Mouse (Mus musculus) liver, postnatal 0 days (tissue): ENCODE results near the gene Apobec3. TPM values are rescaled to one million over a fixed set of nuclear protein-coding genes. Genes with fewer than 3 reads are reported as not detected.
A peak's percentile ranks its signal among the peaks of the same experiment; 100 is the strongest.

Experiments used
- ATAC-seq: fragments of 200-750 bp; cut with Nextera tagmentation; 2 replicates; pipeline ENCODE4 v1.8.0; 2017; ENCODE audit warnings: mild to moderate bottlenecking, moderate library complexity
- DNase-seq: peaks from one replicate; pipeline ENCODE4 v3.0.0-alpha.2; 2016
- H3K27ac ChIP-seq: fragments of 300-500 bp; sonication (generic); 2 replicates; pipeline ENCODE4 v1.5.1; 2014; ENCODE audit warnings: antibody characterized with exemption, moderate library complexity, mild to moderate bottlenecking, low read depth
- H3K27me3 ChIP-seq: fragments of 300-500 bp; sonication (generic); 2 replicates; pipeline ENCODE4 v1.6.1; 2014; ENCODE audit warnings: low read length, control low read depth, mixed read lengths; ENCODE audit not compliant: insufficient read depth
- H3K36me3 ChIP-seq: fragments of 300-500 bp; sonication (generic); replicated peaks from 2 replicates; pipeline ENCODE4 v1.6.1; 2014; ENCODE audit warnings: mild to moderate bottlenecking, control low read depth, low read length, moderate library complexity, mixed read lengths; ENCODE audit not compliant: insufficient read depth
- H3K4me1 ChIP-seq: fragments of 300-500 bp; sonication (generic); 2 replicates; pipeline ENCODE4 v1.6.1; 2014; ENCODE audit warnings: antibody characterized with exemption, mild to moderate bottlenecking, control low read depth; ENCODE audit not compliant: insufficient read depth
- H3K4me2 ChIP-seq: fragments of 300-500 bp; sonication (generic); 2 replicates; pipeline ENCODE4 v1.6.1; 2014; ENCODE audit warnings: low read depth, mild to moderate bottlenecking, low read length, moderate library complexity, mixed read lengths
- H3K4me3 ChIP-seq: fragments of 300-500 bp; sonication (generic); 2 replicates; pipeline ENCODE4 v1.5.1; 2014; ENCODE audit warnings: low read depth, low read length
- H3K9ac ChIP-seq: fragments of 300-500 bp; sonication (generic); replicated peaks from 2 replicates; pipeline ENCODE4 v1.6.1; 2014; ENCODE audit warnings: mild to moderate bottlenecking, moderate library complexity
- H3K9me3 ChIP-seq: fragments of 300-500 bp; sonication (generic); 2 replicates; pipeline ENCODE4 v1.6.1; 2016; ENCODE audit warnings: mild to moderate bottlenecking, control low read depth, low read length, mixed read lengths
- CTCF ChIP-seq: sonication (generic); IDR thresholded peaks from 2 replicates; pipeline ENCODE4 v1.5.1; 2016; ENCODE audit warnings: antibody characterized with exemption, low read depth
- EP300 ChIP-seq: IDR thresholded peaks from 2 replicates; pipeline ENCODE4 v1.6.1; 2016; ENCODE audit warnings: antibody characterized with exemption, low read depth, mild to moderate bottlenecking
- WGBS: fragments of 180-500 bp; shearing (Covaris S2); extraction: QIAGEN DNeasy Blood & Tissue Kit; methylation state at CpG from one replicate; pipeline ENCODE4 v1.1.7; 2014; ENCODE audit not compliant: insufficient replicate concordance; 5-methylcytosine and 5-hydroxymethylcytosine counted together
- polyA plus RNA-seq: library from polyadenylated mRNA; unstranded; fragments of >200 nt; fragmentation: Nextera tagmentation; extraction: Ambion mirVana; gene quantifications from 2 replicates; pipeline ENCODE4 v1.2.1, GENCODE M21; 2015

The Apobec3 gene
- polyA plus RNA-seq, 1 experiment from 2014 or later: 38.1 TPM

DNA sequence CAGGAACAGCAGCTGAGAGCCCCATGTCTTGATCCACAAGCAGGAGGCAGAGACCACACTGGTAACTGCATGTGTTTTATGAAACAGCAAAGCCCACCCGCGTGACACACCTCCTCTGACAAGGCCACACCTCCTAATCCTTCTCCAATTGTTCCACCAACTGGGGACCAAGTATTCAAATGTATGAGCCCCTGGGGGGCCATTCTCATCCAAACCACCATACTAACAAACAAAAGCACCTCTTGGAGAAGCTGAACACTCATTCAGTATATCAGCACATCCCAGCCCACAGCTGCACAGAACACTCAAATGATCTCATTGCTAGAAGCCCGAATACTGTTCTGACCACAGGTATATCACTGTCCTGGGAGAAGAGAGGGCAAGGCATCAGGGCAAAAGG, 52.1 kb downstream of the Apobec3 start:
- H3K4me1 ChIP-seq: no peaks in the 10 kb centered on the region
- ATAC-seq (no peak), DNase-seq (no peak)
- no peaks in the 10 kb centered on the region for H3K9me3 ChIP-seq
- no peak overlapping the region for H3K27ac ChIP-seq
- 83% methylated on average over 3 of the region's 3 CpGs for WGBS
- TF ChIP-seq CTCF (no peak), EP300 (no peak)
- 0 out of 2 replicates have a peak, but pooled peaks cover 3% of the 10 kb centered on the region for H3K27me3 ChIP-seq
- no peak overlapping the region for H3K4me2 ChIP-seq
- H3K36me3 ChIP-seq: no peaks in the 10 kb centered on the region
- H3K4me3 ChIP-seq: no peak overlapping the region
- no peak overlapping the region for H3K9ac ChIP-seq

DNA sequence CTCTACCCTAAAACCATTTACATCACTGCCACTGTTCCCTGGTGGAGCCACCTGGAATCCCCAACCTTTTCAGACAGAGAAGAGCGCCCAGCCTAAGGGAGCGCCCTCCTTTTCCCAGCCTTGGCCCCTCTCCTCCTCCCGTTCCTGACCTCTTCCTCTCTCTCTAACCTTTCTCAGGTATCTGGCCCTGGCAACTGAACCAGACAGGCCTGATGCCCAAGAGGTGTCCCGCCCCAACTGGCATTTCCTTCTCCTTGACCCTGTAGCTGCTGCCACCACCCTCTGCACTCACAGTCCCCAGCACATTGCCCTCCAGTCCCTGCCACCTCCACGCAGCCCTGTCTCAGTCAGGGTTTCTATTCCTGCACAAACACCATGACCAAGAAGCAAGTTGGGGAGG, 53.5 kb downstream of the Apobec3 start:
- no peaks in the 10 kb centered on the region for H3K27me3 ChIP-seq
- H3K27ac ChIP-seq: no peak overlapping the region
- H3K4me2 ChIP-seq: no peak overlapping the region
- H3K9me3 ChIP-seq: no peaks in the 10 kb centered on the region
- ATAC-seq: no peak
- H3K4me3 ChIP-seq: no peak overlapping the region
- no peaks in the 10 kb centered on the region for H3K4me1 ChIP-seq
- H3K9ac ChIP-seq: no peak overlapping the region
- H3K36me3 ChIP-seq: no peaks in the 10 kb centered on the region
- whole genome bisulfite sequencing: 71% methylated on average over 5 of the region's 5 CpGs
- DNase-seq: peak; percentile 10
- no peak for TF ChIP-seq CTCF
- TF ChIP-seq EP300: no peak

DNA sequence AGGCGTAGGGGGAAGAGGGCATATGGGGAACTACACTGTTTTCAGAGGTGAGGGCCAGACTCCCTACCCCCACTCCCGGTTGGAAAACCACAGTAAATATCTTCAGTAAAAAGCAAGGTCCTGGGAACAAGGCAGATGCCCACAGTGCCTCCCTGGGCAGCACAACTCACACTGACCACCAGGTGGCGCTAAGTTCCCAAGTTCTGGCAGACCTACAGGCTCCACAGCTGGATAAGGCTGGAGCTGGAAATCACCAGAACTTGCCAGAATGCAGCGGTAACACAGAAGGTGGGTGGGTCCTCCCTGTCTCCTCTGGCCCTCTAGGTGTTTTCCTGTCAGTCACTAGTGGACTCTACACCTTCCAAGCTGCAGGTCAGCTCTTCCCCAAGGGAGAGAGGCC, 54.6 kb downstream of the Apobec3 start:
- ATAC-seq (peak; percentile 85), DNase-seq (peak; percentile 90)
- no peak overlapping the region for H3K4me3 ChIP-seq
- H3K36me3 ChIP-seq: no peaks in the 10 kb centered on the region
- H3K4me2 ChIP-seq: no peak overlapping the region
- no peaks in the 10 kb centered on the region; the same call in 1 of the 2 replicates for H3K27me3 ChIP-seq
- no peaks in the 10 kb centered on the region for H3K9me3 ChIP-seq
- H3K27ac ChIP-seq: no peak overlapping the region
- peaks cover 5% of the 10 kb centered on the region; the same call in 1 of the 2 replicates for H3K4me1 ChIP-seq
- 8% methylated on average over 4 of the region's 4 CpGs for WGBS
- no peak overlapping the region for H3K9ac ChIP-seq
- TF ChIP-seq CTCF (peak; percentile 98), EP300 (no peak)

DNA sequence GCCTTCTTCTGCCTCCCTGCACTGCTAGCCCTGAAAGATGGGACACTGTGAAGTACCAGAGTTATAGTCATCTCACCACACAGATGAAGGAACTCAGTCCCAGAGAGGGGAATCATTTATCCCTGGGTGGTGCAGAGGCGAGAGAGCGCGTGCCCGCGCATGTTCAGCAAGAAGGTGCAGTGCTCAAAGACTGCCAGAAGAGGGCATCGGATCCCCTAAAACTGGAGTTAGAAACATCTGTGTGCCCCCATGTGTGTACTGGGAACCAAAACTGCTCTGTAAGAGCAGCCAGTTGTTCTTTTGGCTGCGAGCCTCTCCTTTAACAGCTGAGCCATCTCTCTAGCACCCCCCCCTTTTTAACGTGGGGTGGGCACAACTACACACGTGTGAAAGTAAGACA, 55.3 kb downstream of the Apobec3 start:
- 75% methylated on average over 9 of the region's 9 CpGs for WGBS
- Histone ChIP-seq H3K9me3 (no peaks in the 10 kb centered on the region), H3K4me2 (no peak overlapping the region), H3K36me3 (no peaks in the 10 kb centered on the region), H3K27ac (no peak overlapping the region), H3K9ac (no peak overlapping the region), H3K4me3 (no peak overlapping the region), H3K4me1 (peaks cover 5% of the 10 kb centered on the region; the same call in 1 of the 2 replicates), H3K27me3 (peaks cover under 1% of the 10 kb centered on the region; the same call in 1 of the 2 replicates)
- TF ChIP-seq CTCF (peak; percentile 61), EP300 (no peak)
- DNase-seq: peak; percentile 45
- ATAC-seq: no peak

DNA sequence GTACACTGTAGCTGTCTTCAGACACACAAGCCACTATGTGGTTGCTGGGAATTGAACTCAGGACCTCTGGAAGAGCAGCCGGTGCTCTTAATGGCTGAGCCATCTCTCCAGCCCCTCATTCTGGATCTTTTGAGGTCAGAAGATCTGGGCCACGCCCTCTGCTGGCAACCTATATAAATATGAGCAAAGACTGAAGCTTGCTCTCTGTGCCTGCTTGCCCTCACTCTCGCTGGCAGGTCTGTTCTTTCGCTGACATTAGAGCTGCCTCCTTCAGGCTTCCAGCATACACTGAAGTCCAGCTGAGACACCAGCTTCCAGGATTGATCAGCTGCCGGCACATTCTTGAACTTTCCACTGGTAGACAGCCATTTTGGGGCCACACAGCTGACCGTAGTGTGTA, 56.2 kb downstream of the Apobec3 start:
- Histone ChIP-seq H3K4me3 (no peak overlapping the region), H3K27me3 (peaks cover 3% of the 10 kb centered on the region; the same call in 1 of the 2 replicates), H3K27ac (no peak overlapping the region), H3K4me1 (peaks cover 5% of the 10 kb centered on the region; the same call in 1 of the 2 replicates), H3K9ac (no peak overlapping the region), H3K36me3 (no peaks in the 10 kb centered on the region), H3K4me2 (no peak overlapping the region), H3K9me3 (no peaks in the 10 kb centered on the region)
- no peak for DNase-seq
- ATAC-seq: no peak
- TF ChIP-seq EP300 (no peak), CTCF (0 out of 2 replicates have a peak, but pooled peaks have one; percentile 19)
- WGBS: 71% methylated on average over 6 of the region's 6 CpGs

DNA sequence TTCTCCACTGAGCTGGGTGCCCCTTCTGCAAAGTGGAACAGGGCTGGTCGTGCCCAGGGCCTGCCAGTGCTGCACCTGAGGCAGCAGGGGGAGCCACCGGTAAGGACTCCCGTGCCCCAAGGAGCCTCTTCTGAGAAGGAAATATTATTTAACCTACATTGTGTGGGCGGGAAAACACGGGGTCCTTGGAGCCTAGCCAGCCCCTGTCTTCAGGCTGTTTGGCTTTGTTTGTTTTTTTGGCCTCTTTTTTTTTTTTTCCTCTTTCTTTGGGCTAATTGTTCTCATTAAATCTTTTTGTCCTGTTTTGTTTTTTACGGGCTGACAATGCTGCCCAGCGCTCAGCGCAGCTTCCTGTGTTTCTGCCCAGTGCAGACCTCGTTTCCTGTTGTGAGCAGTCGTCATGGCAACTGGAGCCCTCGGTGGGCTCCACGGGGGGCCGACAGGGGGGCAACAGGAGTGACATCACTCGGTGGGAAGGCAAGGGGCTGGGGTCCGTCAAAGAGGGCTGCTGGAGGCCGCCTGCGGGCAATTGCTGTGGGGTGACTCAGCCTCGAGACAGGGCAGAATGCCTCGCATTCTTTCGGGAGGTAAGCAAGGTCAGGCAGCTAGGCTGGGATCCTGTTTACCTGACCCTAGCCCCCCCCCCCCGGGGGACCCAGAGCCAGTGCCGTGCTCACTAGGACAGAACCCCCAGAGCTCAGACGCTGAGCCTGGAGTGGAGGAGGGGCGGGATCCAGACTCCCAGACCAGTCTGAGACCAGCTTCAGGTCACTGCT, 59.0 kb downstream of the Apobec3 start:
- 0 out of 2 replicates have a peak overlapping the region, but pooled peaks have one; percentile 3 for H3K27ac ChIP-seq
- peak overlapping the region; percentile 59 for H3K4me2 ChIP-seq
- TF ChIP-seq EP300 (no peak), CTCF (peak; percentile 71)
- 0 out of 2 replicates have a peak overlapping the region, but pooled peaks have one; percentile 7 for H3K4me3 ChIP-seq
- H3K4me1 ChIP-seq: peaks cover 5% of the 10 kb centered on the region; the same call in 1 of the 2 replicates
- DNase-seq (peak; percentile 53), ATAC-seq (peak; percentile 18; the same call in 1 of the 2 replicates)
- peaks cover 3% of the 10 kb centered on the region; the same call in 1 of the 2 replicates for H3K27me3 ChIP-seq
- no peak overlapping the region for H3K9ac ChIP-seq
- no peaks in the 10 kb centered on the region for H3K9me3 ChIP-seq
- 6% methylated on average over 24 of the region's 24 CpGs for WGBS
- no peaks in the 10 kb centered on the region for H3K36me3 ChIP-seq
